Mouse (Mus musculus) heart, adult 8-10 months (tissue): ENCODE data around the gene Aig1. TPM values are rescaled to one million over a fixed set of nuclear protein-coding genes. Genes with fewer than 3 reads are reported as not detected.
A peak's percentile ranks its signal among the peaks of the same experiment; 100 is the strongest.

Experiments used
- DNase-seq: peaks from one replicate; pipeline ENCODE4 v3.0.0; 2022; ENCODE audit warnings: low spot score
- total RNA-seq, 4 experiments: library from RNA; stranded (reverse); gene quantifications; 2 replicates each; pipeline ENCODE4 v1.2.4; 2022

Gene Aig1
- total RNA-seq, 4 experiments from 2014 or later: 58.1 to 65.1 (median 58.9) TPM

DNA sequence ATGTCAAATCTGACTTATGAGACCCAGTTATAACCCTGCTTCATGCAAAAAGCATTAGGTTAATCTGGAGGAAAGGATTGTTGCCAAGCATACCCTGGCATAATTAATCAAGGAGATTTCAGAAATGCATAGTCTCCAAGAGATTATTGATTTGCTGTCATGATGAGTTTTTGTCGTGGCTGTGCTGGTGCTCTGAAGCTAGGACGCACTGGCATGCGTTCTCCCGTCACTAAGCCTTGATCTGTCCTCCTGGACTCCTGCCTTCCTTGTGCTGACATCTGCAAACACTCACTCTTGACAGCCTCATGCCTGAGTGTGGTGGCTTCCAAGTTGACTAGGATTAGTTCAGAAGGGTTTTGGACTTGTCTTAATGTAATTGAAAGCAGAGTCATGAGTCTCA is 163.0 kb downstream of the Aig1 start:
- DNase-seq: peak; percentile 62

- DNase-seq: no peak
Measured at GRCm38 (mm10) chr10:13702688-13703087, 166.1 kb downstream of the Aig1 start.

- DNase-seq: no peak
Measured at GRCm38 (mm10) chr10:13702043-13702442, 166.7 kb downstream of the Aig1 start.

- DNase-seq: no peak
Measured at GRCm38 (mm10) chr10:13696326-13696725, 172.5 kb downstream of the Aig1 start.

DNA sequence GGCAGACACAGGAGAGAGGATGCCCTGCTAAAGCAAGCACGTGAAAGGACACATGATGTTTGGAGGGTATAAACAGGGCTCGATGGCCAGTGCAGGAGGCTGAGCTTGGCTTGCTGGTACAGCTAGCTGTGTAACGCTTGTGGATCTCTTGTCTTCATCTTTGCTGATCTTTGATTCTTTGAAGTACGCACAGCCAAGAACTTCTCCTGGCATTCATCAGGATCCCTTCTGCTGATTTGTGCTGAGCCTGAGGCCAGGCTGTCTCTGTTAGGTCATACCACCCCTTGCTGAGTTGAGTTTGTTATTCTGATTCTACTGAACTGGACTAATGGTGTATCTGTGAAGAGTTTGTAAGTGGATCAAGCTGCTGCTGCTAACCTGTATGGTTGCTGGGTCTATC is 175.5 kb downstream of the Aig1 start:
- no peak for DNase-seq

DNA sequence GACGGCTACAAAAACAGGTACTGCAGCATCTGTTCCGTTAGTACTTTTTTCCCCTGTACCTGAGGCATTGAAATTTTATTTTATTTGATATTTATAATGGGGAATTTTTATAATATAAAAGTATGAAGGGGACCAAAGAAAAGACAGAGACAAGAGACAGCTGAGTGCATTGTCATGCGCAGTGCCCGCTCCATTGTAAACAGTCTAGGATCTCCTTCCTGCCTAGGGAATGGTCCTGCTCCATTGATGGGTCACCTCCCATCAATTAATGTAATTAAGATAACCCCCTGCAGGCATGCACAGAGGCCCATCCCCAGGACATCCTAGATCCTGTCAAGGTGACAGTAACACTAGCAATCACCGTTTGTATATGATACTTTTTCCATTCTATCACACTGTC is 178.0 kb downstream of the Aig1 start:
- no peak for DNase-seq

GRCm38 (mm10) chr10:13689841-13690590 is 178.8 kb downstream of the Aig1 start:
- DNase-seq: no peak

DNA sequence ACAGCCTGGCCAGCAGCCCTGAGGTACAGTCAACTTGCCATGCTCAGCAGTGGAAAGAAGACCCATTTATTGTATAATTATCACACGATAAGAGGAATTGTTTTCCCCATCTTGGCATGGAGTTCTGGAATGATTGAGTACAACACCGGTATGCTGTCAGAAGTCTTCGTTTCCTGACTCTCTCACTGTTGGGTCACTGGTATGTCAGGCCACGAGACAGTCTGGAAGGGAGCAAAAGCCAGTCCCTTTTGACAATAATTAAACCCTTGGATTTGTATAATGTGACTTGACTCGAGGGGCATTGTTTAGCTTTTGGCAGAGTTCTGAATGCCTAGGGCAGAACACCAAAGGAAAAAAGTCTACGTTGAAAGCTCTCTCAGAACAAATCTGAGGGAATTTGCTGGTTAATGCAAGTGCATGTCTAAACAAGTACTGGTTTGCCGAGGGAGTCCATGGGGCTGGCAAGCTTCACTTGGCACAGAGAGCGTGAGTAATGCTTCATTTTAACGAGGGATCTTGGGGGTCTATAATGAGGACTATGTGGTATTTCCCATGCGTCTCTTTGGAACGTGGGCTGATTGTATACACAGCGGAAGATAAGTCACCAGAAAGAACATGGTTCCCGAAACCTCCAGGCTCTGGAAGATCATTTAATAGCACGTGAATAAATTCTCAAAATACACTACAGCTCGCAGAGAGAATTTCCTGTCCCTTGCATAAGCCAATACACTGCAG is 180.2 kb downstream of the Aig1 start:
- no peak for DNase-seq

DNA sequence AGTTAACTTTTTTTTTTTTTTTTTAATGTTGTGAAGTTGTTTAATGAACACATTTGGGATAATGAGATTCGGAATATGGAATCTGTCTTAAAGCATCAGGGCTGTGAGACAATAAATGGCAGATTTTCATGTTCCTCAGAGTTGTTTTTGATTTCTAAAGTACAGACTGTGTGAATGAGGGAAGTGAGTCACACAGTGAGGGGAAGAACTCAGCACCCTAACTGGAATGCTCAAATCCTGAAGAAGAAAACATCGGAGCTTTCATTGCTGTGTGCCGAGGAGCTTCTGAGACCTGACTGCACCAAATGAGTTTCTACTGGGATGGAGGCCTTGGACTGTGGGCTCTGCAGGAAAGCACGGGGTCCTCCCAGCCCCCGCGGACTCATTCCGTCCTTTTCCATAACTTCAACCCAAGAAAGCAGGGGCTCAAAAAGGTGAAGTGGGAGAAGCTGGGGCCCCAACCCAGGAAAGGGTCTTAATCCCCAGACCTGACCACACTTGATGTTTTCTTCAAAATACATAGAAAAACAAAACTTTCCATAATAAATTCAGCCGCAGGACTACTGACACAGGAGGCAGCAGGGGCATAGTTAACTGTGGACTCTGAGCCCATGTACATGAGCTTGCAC is 181.5 kb downstream of the Aig1 start:
- no peak for DNase-seq

GRCm38 (mm10) chr10:13686127-13686526 is 182.7 kb downstream of the Aig1 start:
- peak; percentile 59 for DNase-seq

- DNase-seq: no peak
Measured at GRCm38 (mm10) chr10:13685366-13685765, 183.4 kb downstream of the Aig1 start.

DNA sequence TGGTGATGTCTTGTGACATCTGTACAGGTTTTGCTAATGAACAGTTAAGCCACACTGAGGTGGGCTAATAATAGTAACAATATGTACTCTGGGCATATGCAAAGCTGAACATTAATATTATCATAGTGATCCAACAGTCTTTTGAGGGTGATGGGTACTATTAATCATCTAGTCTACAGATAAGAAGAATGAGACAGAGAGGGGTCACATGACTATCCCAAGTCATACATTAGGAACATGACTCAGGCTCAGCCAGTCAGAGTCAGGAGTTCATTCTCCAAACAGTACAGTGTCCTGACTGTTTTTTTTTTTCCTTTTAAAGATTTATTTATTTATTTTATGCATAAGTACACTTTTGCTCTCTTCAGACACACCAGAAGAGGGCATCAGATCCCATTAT is 184.3 kb downstream of the Aig1 start:
- DNase-seq: no peak

GRCm38 (mm10) chr10:13682565-13682964 is 186.2 kb downstream of the Aig1 start:
- no peak for DNase-seq

- DNase-seq: no peak
Measured at GRCm38 (mm10) chr10:13677440-13677839, 191.3 kb downstream of the Aig1 start.

- DNase-seq: no peak
Measured at GRCm38 (mm10) chr10:13675033-13675379, 193.8 kb downstream of the Aig1 start.

DNA sequence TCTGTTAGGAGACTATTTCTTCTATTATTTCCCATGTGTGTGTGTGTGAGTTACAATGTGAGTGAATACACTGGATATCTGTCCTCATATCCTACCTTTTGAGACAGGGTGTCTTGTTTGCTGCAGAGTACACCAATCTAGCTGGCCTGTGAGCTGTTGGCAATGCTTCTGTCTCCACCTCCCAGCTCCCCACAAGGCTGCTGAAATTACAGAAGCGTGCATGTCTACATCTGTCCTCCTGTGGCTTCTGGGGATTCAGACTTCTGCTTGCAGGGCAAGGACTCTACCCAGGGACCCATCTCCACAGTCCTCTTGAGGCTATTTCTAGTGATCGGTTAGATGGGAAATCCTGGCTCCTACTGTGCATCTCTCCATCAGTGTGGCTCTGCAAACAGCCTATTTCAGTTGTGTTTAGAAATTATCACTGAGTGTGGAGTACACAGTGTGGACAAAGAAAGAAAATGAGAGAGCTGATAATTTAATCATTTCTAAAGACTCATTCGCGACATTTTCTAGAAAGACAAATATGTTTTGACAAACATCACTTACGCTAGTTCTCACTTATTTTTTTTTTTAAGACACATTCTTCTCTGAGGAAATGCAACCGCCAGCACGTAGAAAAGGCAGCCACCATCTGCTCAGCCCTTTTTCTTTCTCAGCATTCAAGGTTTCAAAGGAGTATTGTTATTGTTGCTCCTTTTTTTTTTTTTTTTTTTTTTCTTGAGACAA is 194.3 kb downstream of the Aig1 start:
- DNase-seq: no peak

GRCm38 (mm10) chr10:13667166-13667696 is 201.5 kb downstream of the Aig1 start:
- DNase-seq: peak; percentile 80

GRCm38 (mm10) chr10:13663476-13663875 is 205.3 kb downstream of the Aig1 start:
- no peak for DNase-seq

DNA sequence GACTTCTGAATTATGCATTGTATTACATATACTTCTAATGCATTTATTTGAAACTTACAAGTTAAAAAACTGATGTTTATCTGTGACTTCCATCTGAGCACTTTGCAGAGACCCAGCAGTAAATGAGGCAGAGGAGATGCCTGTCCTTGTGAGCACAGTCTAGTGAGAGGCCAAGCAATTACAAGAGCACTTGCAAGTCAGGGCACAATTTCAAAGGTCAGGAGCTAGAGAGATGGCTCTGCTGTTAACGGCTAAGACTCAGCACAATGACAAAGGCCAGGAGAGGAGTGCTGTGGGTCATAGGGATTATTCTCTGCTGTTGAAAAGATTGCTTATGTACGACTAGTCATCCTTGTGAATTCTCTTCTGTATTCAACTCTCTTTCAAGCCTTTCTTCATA is 209.0 kb downstream of the Aig1 start:
- no peak for DNase-seq

DNA sequence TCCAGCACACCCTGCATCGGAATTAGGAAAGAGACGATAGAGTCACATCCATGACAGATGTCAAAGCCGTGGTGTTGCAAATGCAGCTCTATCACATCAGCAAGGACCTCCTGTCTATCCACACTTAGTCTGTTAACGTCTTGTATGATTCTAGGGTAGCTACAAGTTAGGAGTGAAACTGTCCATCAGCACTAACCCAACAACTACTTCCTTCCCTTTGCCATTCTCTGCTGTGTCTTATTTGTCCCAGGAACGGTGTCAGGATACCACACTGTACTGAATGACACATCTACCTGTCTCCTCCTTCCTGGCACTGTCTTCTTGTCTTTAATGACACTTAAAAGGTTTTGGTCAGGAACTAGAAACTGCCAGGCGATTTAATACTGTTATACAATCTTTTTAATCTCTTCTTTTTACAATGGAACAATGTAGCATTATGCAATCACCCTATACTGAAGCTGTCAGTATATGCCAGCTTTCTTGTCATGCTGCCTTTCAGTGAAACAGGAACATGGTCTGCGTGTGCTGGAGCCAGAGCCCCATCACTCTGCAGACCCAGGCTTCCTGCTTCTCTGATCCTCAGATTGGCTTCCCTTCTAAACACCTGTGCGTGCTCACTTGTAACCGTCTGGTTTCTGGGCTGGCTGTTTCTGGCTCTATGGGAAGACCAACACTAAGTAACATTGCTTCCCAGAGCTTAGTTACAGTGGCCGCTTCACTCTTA is 214.9 kb downstream of the Aig1 start:
- no peak for DNase-seq

DNA sequence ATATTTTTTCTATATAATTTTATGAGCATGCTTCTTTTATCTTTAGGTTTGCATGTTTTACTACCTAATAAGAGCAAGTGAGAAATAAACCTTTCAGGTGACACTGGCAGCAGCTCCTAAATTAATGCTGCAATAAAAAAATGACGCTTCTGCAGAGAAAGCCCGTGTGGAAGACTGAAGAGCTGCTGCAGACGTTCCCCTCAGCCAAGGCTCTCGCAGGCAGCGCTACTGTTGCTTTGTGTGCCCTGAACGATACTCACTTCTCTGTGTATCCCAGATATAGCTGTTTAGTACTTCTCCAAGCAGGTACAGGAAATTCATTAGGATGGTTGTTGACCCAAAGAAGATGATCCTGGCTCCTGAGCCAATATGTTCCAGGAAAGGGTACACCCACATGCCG is 215.5 kb downstream of the Aig1 start:
- no peak for DNase-seq
